Mouse (Mus musculus): Measurements from ENCODE around the gene Zfp229. TPM values are rescaled to one million over a fixed set of nuclear protein-coding genes. Genes with fewer than 3 reads are reported as not detected.
"Not testable (repeated sequence)": the region's sequence is repeated elsewhere in the genome, so short reads cannot be mapped to it uniquely, and the experiment has no call there.

The Zfp229 gene
- polyA plus RNA-seq, 1 experiment from 2014 or later: 1.4 TPM

DNA sequence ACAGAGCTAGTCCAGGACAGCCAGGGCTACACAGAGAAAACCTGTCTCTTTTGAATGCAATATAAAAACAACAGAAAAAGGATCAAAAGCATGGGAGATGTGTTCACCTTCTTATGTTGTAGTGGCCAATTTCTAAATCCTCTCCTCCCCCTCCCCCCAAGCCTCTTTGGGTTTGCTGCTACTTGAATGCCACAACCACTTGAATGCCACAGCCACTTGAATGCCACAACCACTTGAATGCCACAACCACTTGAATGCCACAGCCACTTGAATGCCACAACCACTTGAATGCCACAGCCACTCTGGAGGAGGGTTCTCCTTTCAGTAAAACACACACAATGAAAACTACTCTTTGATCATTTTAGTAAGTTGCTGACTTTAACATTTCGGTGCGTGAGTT lies 22.2 kb downstream of the Zfp229 start:
- Histone ChIP-seq H3K9ac (no peak overlapping the region), H3K4me3 (replicated peaks) (no peak overlapping the region), H3K36me3 (replicated peaks) (no peaks in the 10 kb centered on the region), H3K27ac (replicated peaks) (no peak overlapping the region), H3K27me3 (peaks cover 32% of the 10 kb centered on the region), H3K4me2 (no peak overlapping the region), H3K4me1 (replicated peaks) (no peaks in the 10 kb centered on the region), H3K9me3 (replicated peaks) (no peaks in the 10 kb centered on the region)
- no peak for ATAC-seq (ENCODE audit: insufficient read depth)
- 60% methylated on average over 2 of the region's 2 CpGs for WGBS (ENCODE audit: insufficient replicate concordance)

DNA sequence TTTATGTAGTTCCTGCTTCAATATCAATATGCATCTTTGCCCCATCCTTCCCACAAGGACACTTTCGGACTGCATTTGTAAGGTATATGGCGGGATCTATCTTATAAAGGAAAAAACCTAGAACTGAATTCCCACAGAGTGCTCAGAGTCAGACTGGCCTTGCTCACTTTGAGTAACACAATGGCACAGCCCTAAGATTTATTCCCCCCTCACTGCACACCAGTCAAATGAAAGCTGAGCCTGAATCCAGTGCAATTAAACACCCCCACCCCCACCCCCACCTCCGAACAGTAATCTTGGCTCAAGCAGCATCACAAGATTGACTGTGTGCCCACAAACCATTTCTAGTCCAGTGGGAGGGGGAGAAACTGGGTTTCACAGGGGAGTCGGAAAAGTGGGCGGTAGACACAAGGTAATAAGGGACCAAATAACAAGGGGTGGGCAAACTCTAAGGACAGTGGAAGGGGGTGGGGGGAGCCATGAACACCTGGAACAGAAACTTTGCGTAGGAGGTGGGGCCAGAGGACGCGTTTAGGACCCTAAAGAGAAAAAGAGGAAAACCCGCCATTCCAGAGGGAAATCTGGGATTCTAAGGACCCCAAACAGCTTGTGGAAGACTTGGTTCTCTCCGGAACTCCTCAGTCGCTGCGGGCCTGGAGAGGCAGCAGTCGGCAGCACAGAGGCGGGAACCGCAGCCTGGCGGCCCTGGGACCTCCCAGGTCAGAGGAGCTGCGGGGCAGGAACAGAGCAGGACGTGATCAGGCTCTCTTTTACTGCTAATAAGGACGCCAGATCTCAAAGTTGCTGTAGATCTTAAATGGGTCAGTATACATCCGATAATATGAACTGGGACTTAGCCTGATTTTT lies 23.0 kb downstream of the Zfp229 start:
- Histone ChIP-seq H3K36me3 (replicated peaks) (no peaks in the 10 kb centered on the region), H3K27me3 (peaks cover 32% of the 10 kb centered on the region), H3K4me2 (peak overlapping the region; percentile 49), H3K9ac (no peak overlapping the region), H3K4me1 (replicated peaks) (no peaks in the 10 kb centered on the region), H3K27ac (replicated peaks) (no peak overlapping the region), H3K4me3 (replicated peaks) (peak overlapping the region; percentile 38), H3K9me3 (replicated peaks) (no peaks in the 10 kb centered on the region)
- ATAC-seq (ENCODE audit: insufficient read depth): no peak
- WGBS (ENCODE audit: insufficient replicate concordance): 14% methylated on average over 20 of the region's 20 CpGs

DNA sequence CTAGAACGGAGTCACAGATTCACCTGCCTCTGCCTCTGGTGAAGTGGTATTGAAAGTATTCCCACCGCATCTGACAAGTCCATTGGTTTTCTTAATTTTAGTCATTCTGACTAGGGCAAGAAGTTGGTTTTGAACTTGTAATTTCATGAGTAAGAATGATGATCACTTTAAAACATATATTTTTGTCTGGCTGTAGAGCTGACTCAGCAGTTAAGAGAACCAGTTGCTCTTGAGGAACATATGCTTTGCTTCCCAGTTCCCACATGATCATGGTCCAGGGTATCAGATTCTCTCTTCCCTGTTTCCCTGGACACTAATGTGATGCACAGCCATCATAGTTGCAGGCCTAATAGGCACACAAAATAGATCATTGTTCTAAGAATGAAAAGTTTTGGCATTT lies 39.7 kb downstream of the Zfp229 start:
- ATAC-seq (ENCODE audit: insufficient read depth): no peak

DNA sequence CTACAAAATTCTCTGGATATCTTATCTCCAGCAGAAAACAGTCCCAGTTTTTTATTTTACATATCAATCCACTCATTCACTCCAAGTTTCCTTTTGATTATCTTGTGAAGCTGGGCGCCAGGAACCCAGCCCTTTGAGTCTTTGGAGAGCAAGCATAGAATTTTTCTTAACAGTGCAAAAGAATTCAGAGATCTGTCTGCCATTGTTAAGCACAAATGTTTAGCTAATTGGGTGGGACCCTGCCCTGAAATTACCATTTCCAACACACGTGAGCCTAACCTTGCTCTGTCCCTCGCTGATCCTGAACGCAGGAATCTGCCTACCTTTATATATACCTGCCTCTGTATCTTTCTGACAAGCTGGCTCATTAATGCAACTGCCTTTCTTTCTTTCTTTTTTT lies 61.7 kb downstream of the Zfp229 start:
- ATAC-seq (ENCODE audit: insufficient read depth): no peak
- Histone ChIP-seq H3K4me1 (replicated peaks) (no peaks in the 10 kb centered on the region), H3K27ac (replicated peaks) (no peak overlapping the region), H3K4me3 (replicated peaks) (no peak overlapping the region), H3K9ac (no peak overlapping the region), H3K4me2 (no peak overlapping the region), H3K9me3 (replicated peaks) (no peaks in the 10 kb centered on the region), H3K36me3 (replicated peaks) (no peaks in the 10 kb centered on the region), H3K27me3 (no peaks in the 10 kb centered on the region)
- 58% methylated on average over 4 of the region's 4 CpGs for WGBS (ENCODE audit: insufficient replicate concordance)

More for the DNA sequence above, 39.7 kb downstream of the Zfp229 start:
- Histone ChIP-seq H3K36me3 (replicated peaks) (no peaks in the 10 kb centered on the region), H3K4me3 (replicated peaks) (no peak overlapping the region), H3K9ac (no peak overlapping the region), H3K4me1 (replicated peaks) (no peaks in the 10 kb centered on the region), H3K9me3 (replicated peaks) (no peaks in the 10 kb centered on the region), H3K27ac (replicated peaks) (no peak overlapping the region), H3K27me3 (no peaks in the 10 kb centered on the region), H3K4me2 (no peak overlapping the region)
- WGBS (ENCODE audit: insufficient replicate concordance): 65% methylated on average over 2 of the region's 2 CpGs

DNA sequence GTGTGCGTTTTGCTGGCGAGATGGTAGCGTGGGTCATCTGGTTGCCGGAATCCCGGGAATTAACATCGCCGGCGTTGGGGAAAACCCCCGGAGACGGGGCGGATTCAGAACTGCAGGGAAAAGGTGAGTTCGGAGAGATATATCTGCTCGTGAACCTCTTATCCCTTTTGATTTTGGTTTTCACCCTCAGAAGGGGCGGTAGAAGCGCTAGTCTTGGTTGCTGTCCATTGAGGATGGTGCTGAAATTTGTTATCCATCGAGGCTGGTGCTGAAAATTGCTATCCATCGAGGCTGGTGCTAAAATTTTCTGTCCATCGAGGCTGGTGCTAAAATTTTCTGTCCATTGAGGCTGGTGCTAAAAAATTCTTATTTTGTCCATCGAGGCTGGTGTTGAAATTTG lies 70.8 kb downstream of the Zfp229 start:
- not testable (repeated sequence) for H3K27ac ChIP-seq (replicated peaks); H3K9ac ChIP-seq; H3K4me2 ChIP-seq; H3K4me1 ChIP-seq (replicated peaks); H3K27me3 ChIP-seq; ATAC-seq (ENCODE audit: insufficient read depth); H3K4me3 ChIP-seq (replicated peaks); H3K36me3 ChIP-seq (replicated peaks); H3K9me3 ChIP-seq (replicated peaks)
- WGBS (ENCODE audit: insufficient replicate concordance): 33% methylated on average over 19 of the region's 19 CpGs

Other genes with a start within 250 kb of the Zfp229 start
- 3.0 and 3.6 TPM in 2 replicates for gene Zfp53, start 241.8 kb upstream of the Zfp229 start, polyA plus RNA-seq (2015; fragmentation: Nextera tagmentation; extraction: Ambion mirVana)
- gene Zfp52, start 195.3 kb upstream of the Zfp229 start, polyA plus RNA-seq (2015; fragmentation: Nextera tagmentation; extraction: Ambion mirVana): 0.83 and 0.94 TPM in 2 replicates
- gene Zfp948, start 163.8 kb upstream of the Zfp229 start, polyA plus RNA-seq (2015; fragmentation: Nextera tagmentation; extraction: Ambion mirVana): 4.1 TPM in 2 replicates
- 0.89 and 1.0 TPM in 2 replicates for gene Zfp983, start 80.2 kb upstream of the Zfp229 start, polyA plus RNA-seq (2015; fragmentation: Nextera tagmentation; extraction: Ambion mirVana)
- gene Gm10226, start 38.9 kb upstream of the Zfp229 start, polyA plus RNA-seq (2015; fragmentation: Nextera tagmentation; extraction: Ambion mirVana): 3.5 and 3.9 TPM in 2 replicates
- 3.5 and 3.8 TPM in 2 replicates for gene Zfp760, start 23.1 kb upstream of the Zfp229 start, polyA plus RNA-seq (2015; fragmentation: Nextera tagmentation; extraction: Ambion mirVana)
- 1.0 TPM in 2 replicates for gene Zfp820, start 115.0 kb downstream of the Zfp229 start, polyA plus RNA-seq (2015; fragmentation: Nextera tagmentation; extraction: Ambion mirVana)
- gene Zfp995, start 179.1 kb downstream of the Zfp229 start, polyA plus RNA-seq (2015; fragmentation: Nextera tagmentation; extraction: Ambion mirVana): 1.0 TPM in 2 replicates
- 7.0 and 7.5 TPM in 2 replicates for gene Zfp942, start 231.7 kb downstream of the Zfp229 start, polyA plus RNA-seq (2015; fragmentation: Nextera tagmentation; extraction: Ambion mirVana)
- gene Zfp943, start 231.8 kb downstream of the Zfp229 start, polyA plus RNA-seq (2015; fragmentation: Nextera tagmentation; extraction: Ambion mirVana): 4.8 and 5.4 TPM in 2 replicates